Mouse (Mus musculus): ENCODE measurements around the gene N4bp2l2. TPM values are rescaled to one million over a fixed set of nuclear protein-coding genes. Genes with fewer than 3 reads are reported as not detected.
"Not testable (repeated sequence)": the region's sequence is repeated elsewhere in the genome, so short reads cannot be mapped to it uniquely, and the experiment has no call there.

The N4bp2l2 gene
- 43.9 and 45.6 TPM in 2 replicates for polyA plus RNA-seq (2014; fragmentation: Nextera tagmentation; extraction: Ambion mirVana)

DNA sequence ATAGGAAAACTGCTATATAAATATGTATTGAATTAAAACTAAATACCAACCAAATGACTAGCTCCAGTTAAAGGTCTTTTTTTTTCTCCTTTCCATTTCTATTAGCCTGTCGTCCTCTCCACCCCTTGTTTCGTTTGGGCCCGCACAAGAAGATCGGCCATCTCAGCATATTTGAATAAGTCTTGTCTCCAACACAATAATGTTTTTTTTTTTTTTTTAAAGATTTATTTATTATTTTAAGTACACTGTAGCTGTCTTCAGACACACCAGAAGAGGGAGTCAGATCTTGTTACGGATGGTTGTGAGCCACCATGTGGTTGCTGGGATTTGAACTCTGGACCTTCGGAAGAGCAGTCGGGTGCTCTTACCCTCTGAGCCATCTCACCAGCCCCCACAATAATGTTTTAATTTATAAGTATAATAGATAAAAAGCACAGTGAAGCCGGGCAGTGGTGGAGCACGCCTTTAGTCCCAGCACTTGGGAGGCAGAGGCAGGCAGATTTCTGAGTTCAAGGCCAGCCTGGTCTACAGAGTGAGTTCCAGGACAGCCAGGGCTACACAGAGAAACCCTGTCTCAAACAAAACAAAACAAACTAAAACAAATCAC lies at the start of gene N4bp2l2:
Gene N4bp2l2 (minus strand): TSS at position 51 of the 607 bp plus-strand sequence.
- 94% methylated on average over 8 of the region's 9 CpGs for WGBS
- H3K27ac ChIP-seq (ENCODE audit: low read depth) = peak within 1 kb of the TSS; percentile 98
- H3K27me3 ChIP-seq (replicated peaks; ENCODE audit: control insufficient read depth, insufficient read depth, low read length) = not testable (repeated sequence)

GRCm38 (mm10) chr5:150713431-150713830 lies 47.4 kb upstream of the N4bp2l2 start:
- DNase-seq (ENCODE audit: low spot score) = no peak
- H3K4me2 ChIP-seq (ENCODE audit: low read length) = no peak overlapping the region
- H3K4me1 ChIP-seq (replicated peaks; ENCODE audit: control insufficient read depth, insufficient read depth, low read length) = peaks cover 4% of the 10 kb centered on the region; the same call in 1 of the 2 replicates
- no peak overlapping the region for H3K9ac ChIP-seq (ENCODE audit: low read length)
- H3K36me3 ChIP-seq (ENCODE audit: control insufficient read depth, insufficient read depth, low read length) = no peaks in the 10 kb centered on the region
- no peak overlapping the region for H3K27ac ChIP-seq (ENCODE audit: low read depth)
- no peak for ATAC-seq (replicated peaks; ENCODE audit: low FRiP score, low TSS enrichment, low read depth)
- no peak overlapping the region for H3K4me3 ChIP-seq (ENCODE audit: low read depth, low read length)
- no peaks in the 10 kb centered on the region for H3K27me3 ChIP-seq (replicated peaks; ENCODE audit: control insufficient read depth, insufficient read depth, low read length)
- no peaks in the 10 kb centered on the region for H3K9me3 ChIP-seq (ENCODE audit: control insufficient read depth, low read length)

More for the DNA sequence above, at the start of gene N4bp2l2:
- H3K9me3 ChIP-seq (ENCODE audit: control insufficient read depth, low read length); DNase-seq (ENCODE audit: low spot score); H3K4me1 ChIP-seq (replicated peaks; ENCODE audit: control insufficient read depth, insufficient read depth, low read length); ATAC-seq (replicated peaks; ENCODE audit: low FRiP score, low TSS enrichment, low read depth): not testable (repeated sequence)
- Histone ChIP-seq H3K4me3 (ENCODE audit: low read depth, low read length) (peak within 1 kb of the TSS; percentile 99), H3K4me2 (ENCODE audit: low read length) (peak within 1 kb of the TSS; percentile 84), H3K36me3 (ENCODE audit: control insufficient read depth, insufficient read depth, low read length) (peaks cover 13% of the 10 kb centered on the region), H3K9ac (ENCODE audit: low read length) (peak within 1 kb of the TSS; percentile 93)

- 82% methylated on average over 4 of the region's 4 CpGs for WGBS
- H3K36me3 ChIP-seq (ENCODE audit: control insufficient read depth, insufficient read depth, low read length) = no peaks in the 10 kb centered on the region
- peaks cover 4% of the 10 kb centered on the region; the same call in 1 of the 2 replicates for H3K4me1 ChIP-seq (replicated peaks; ENCODE audit: control insufficient read depth, insufficient read depth, low read length)
- no peaks in the 10 kb centered on the region for H3K9me3 ChIP-seq (ENCODE audit: control insufficient read depth, low read length)
- no peak overlapping the region for H3K4me2 ChIP-seq (ENCODE audit: low read length)
- H3K27me3 ChIP-seq (replicated peaks; ENCODE audit: control insufficient read depth, insufficient read depth, low read length) = no peaks in the 10 kb centered on the region
- DNase-seq (ENCODE audit: low spot score) = no peak
- no peak overlapping the region for H3K27ac ChIP-seq (ENCODE audit: low read depth)
- no peak overlapping the region for H3K9ac ChIP-seq (ENCODE audit: low read length)
- ATAC-seq (replicated peaks; ENCODE audit: low FRiP score, low TSS enrichment, low read depth) = no peak
- no peak overlapping the region for H3K4me3 ChIP-seq (ENCODE audit: low read depth, low read length)
Observed at GRCm38 (mm10) chr5:150711503-150711902, 45.5 kb upstream of the N4bp2l2 start.

- H3K4me1 ChIP-seq (replicated peaks; ENCODE audit: control insufficient read depth, insufficient read depth, low read length); H3K4me2 ChIP-seq (ENCODE audit: low read length); DNase-seq (ENCODE audit: low spot score); H3K9me3 ChIP-seq (ENCODE audit: control insufficient read depth, low read length); H3K4me3 ChIP-seq (ENCODE audit: low read depth, low read length); ATAC-seq (replicated peaks; ENCODE audit: low FRiP score, low TSS enrichment, low read depth); H3K9ac ChIP-seq (ENCODE audit: low read length); H3K27ac ChIP-seq (ENCODE audit: low read depth); H3K27me3 ChIP-seq (replicated peaks; ENCODE audit: control insufficient read depth, insufficient read depth, low read length); H3K36me3 ChIP-seq (ENCODE audit: control insufficient read depth, insufficient read depth, low read length): not testable (repeated sequence)
- 90% methylated on average over 3 of the region's 3 CpGs for WGBS
Observed at GRCm38 (mm10) chr5:150707181-150707580, 41.2 kb upstream of the N4bp2l2 start.

DNA sequence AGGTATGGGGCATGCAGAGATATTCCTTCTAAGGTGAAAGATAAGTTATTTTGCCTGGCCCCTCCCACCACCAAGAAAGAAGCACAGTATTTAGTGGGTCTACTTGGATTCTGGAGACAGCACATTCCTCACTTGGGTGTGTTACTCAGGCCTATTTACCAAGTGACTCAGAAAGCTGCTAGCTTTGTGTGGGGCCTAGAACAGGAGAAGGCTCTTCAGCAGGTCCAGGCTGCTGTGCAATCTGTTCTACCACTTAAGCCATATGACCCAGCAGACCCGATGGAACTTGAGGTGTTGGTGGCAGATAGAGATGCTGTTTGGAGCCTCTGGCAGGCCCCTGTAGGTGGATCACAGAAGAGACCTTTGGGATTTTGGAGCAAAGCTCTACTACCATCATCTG lies 40.7 kb upstream of the N4bp2l2 start:
- H3K4me3 ChIP-seq (ENCODE audit: low read depth, low read length); H3K4me1 ChIP-seq (replicated peaks; ENCODE audit: control insufficient read depth, insufficient read depth, low read length); ATAC-seq (replicated peaks; ENCODE audit: low FRiP score, low TSS enrichment, low read depth); H3K9ac ChIP-seq (ENCODE audit: low read length); H3K4me2 ChIP-seq (ENCODE audit: low read length); H3K9me3 ChIP-seq (ENCODE audit: control insufficient read depth, low read length); H3K27ac ChIP-seq (ENCODE audit: low read depth); DNase-seq (ENCODE audit: low spot score); H3K27me3 ChIP-seq (replicated peaks; ENCODE audit: control insufficient read depth, insufficient read depth, low read length); H3K36me3 ChIP-seq (ENCODE audit: control insufficient read depth, insufficient read depth, low read length): not testable (repeated sequence)
- WGBS = 82% methylated on average over 1 of the region's 1 CpGs

GRCm38 (mm10) chr5:150702714-150703113 lies 36.7 kb upstream of the N4bp2l2 start:
- Histone ChIP-seq H3K27me3 (replicated peaks; ENCODE audit: control insufficient read depth, insufficient read depth, low read length) (no peaks in the 10 kb centered on the region), H3K4me3 (ENCODE audit: low read depth, low read length) (no peak overlapping the region), H3K4me2 (ENCODE audit: low read length) (no peak overlapping the region), H3K27ac (ENCODE audit: low read depth) (no peak overlapping the region), H3K9me3 (ENCODE audit: control insufficient read depth, low read length) (no peaks in the 10 kb centered on the region), H3K36me3 (ENCODE audit: control insufficient read depth, insufficient read depth, low read length) (no peaks in the 10 kb centered on the region), H3K4me1 (replicated peaks; ENCODE audit: control insufficient read depth, insufficient read depth, low read length) (no peaks in the 10 kb centered on the region; the same call in 1 of the 2 replicates), H3K9ac (ENCODE audit: low read length) (no peak overlapping the region)
- 44% methylated on average over 2 of the region's 2 CpGs for WGBS
- ATAC-seq (replicated peaks; ENCODE audit: low FRiP score, low TSS enrichment, low read depth) (no peak), DNase-seq (ENCODE audit: low spot score) (no peak)

DNA sequence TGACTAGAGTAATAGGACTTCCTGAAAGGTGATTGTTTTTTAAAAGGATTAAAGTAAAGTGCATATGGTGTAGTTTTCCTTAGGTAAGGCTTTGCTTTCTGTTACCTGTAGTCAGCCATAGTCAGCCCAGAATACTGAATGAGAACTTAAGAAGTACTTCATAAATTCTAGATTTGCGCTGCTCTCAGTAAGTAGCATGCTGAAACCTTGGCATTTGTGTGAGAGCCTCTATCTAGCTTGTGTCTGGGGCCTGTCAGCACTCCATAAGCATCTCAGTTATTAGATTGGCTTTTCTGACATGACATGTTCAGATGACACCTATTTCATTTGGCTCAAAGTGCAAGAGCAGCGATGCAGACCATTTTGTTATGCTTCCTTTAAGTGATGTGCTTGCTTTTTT lies 27.3 kb upstream of the N4bp2l2 start:
- Histone ChIP-seq H3K4me2 (ENCODE audit: low read length) (no peak overlapping the region), H3K27ac (ENCODE audit: low read depth) (no peak overlapping the region), H3K27me3 (replicated peaks; ENCODE audit: control insufficient read depth, insufficient read depth, low read length) (no peaks in the 10 kb centered on the region), H3K4me1 (replicated peaks; ENCODE audit: control insufficient read depth, insufficient read depth, low read length) (no peaks in the 10 kb centered on the region), H3K9ac (ENCODE audit: low read length) (no peak overlapping the region), H3K9me3 (ENCODE audit: control insufficient read depth, low read length) (0 out of 2 replicates have a peak, but pooled peaks cover 3% of the 10 kb centered on the region), H3K4me3 (ENCODE audit: low read depth, low read length) (no peak overlapping the region), H3K36me3 (ENCODE audit: control insufficient read depth, insufficient read depth, low read length) (peaks cover 9% of the 10 kb centered on the region; the same call in 1 of the 2 replicates)
- ATAC-seq (replicated peaks; ENCODE audit: low FRiP score, low TSS enrichment, low read depth) (no peak), DNase-seq (ENCODE audit: low spot score) (no peak)
- WGBS = 96% methylated on average over 2 of the region's 2 CpGs

DNA sequence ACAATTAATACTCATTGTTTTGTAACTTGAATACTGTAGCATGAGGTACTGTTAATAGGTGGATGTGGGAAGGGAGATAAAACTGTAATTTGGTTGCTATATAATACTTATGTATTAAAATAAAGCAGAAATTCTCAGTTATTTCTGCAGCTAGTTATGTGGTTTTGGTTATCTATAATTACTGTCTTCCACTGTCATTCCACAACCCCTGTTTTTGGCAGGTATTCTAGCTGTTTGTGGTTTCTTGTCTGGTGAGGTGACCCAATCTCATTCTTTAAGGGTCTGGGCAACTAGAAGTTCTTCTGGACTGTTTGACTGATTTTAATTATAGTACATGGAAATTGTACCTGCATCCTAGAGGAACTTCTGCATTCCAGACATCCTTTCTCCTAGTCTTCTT lies 24.7 kb upstream of the N4bp2l2 start:
- DNase-seq (ENCODE audit: low spot score) (no peak), ATAC-seq (replicated peaks; ENCODE audit: low FRiP score, low TSS enrichment, low read depth) (no peak)
- H3K36me3 ChIP-seq (ENCODE audit: control insufficient read depth, insufficient read depth, low read length) = peaks cover 9% of the 10 kb centered on the region; the same call in 1 of the 2 replicates
- H3K9ac ChIP-seq (ENCODE audit: low read length) = no peak overlapping the region
- H3K27me3 ChIP-seq (replicated peaks; ENCODE audit: control insufficient read depth, insufficient read depth, low read length) = no peaks in the 10 kb centered on the region
- no peak overlapping the region for H3K4me3 ChIP-seq (ENCODE audit: low read depth, low read length)
- H3K27ac ChIP-seq (ENCODE audit: low read depth) = no peak overlapping the region
- H3K4me2 ChIP-seq (ENCODE audit: low read length) = no peak overlapping the region
- H3K4me1 ChIP-seq (replicated peaks; ENCODE audit: control insufficient read depth, insufficient read depth, low read length) = no peaks in the 10 kb centered on the region
- 0 out of 2 replicates have a peak, but pooled peaks cover 3% of the 10 kb centered on the region for H3K9me3 ChIP-seq (ENCODE audit: control insufficient read depth, low read length)

DNA sequence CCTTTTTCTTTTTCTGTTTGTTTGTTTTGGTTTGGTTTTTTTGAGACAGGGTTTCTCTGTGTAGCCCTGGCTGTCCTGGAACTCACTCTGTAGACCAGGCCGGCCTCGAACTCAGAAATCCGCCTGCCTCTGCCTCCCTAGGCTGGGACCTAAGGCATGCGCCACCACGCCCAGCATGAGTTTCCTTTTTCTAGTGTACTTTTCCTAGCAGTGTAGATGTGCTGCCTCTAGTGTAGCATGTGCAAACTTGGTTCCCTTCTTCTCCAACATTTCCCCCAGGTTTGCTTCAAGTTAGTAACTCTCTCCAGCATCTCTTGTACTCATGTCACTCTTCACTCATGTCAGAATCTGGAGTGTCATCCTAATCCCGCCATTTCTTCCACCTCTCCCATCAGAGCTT lies 16.9 kb upstream of the N4bp2l2 start:
- H3K36me3 ChIP-seq (ENCODE audit: control insufficient read depth, insufficient read depth, low read length); H3K9ac ChIP-seq (ENCODE audit: low read length); H3K4me2 ChIP-seq (ENCODE audit: low read length); H3K4me3 ChIP-seq (ENCODE audit: low read depth, low read length); DNase-seq (ENCODE audit: low spot score); H3K27ac ChIP-seq (ENCODE audit: low read depth); ATAC-seq (replicated peaks; ENCODE audit: low FRiP score, low TSS enrichment, low read depth); H3K9me3 ChIP-seq (ENCODE audit: control insufficient read depth, low read length); H3K4me1 ChIP-seq (replicated peaks; ENCODE audit: control insufficient read depth, insufficient read depth, low read length); H3K27me3 ChIP-seq (replicated peaks; ENCODE audit: control insufficient read depth, insufficient read depth, low read length): not testable (repeated sequence)
- WGBS = 98% methylated on average over 6 of the region's 6 CpGs

All from intestine, embryonic 14.5 days (tissue).